Mouse (Mus musculus) midbrain, embryonic 15.5 days (tissue): ENCODE results near the gene Lrp2bp. TPM values are rescaled to one million over a fixed set of nuclear protein-coding genes. Genes with fewer than 3 reads are reported as not detected.

ENCODE experiments used
- ATAC-seq: fragments of 200-750 bp; cut with Nextera tagmentation; replicated peaks from 2 replicates; pipeline ENCODE4 v1.8.0; 2017; ENCODE audit warnings: moderate TSS enrichment
- H3K27ac ChIP-seq: fragments of 300-500 bp; sonication (generic); 2 replicates; pipeline ENCODE4 v1.5.1; 2015; ENCODE audit warnings: mild to moderate bottlenecking, inconsistent platforms
- H3K27me3 ChIP-seq: fragments of 300-500 bp; sonication (generic); replicated peaks from 2 replicates; pipeline ENCODE4 v1.6.1; 2015; ENCODE audit warnings: inconsistent platforms
- H3K36me3 ChIP-seq: fragments of 300-500 bp; sonication (generic); replicated peaks from 2 replicates; pipeline ENCODE4 v1.6.1; 2015; ENCODE audit warnings: inconsistent platforms
- H3K4me1 ChIP-seq: fragments of 300-500 bp; sonication (generic); 2 replicates; pipeline ENCODE4 v1.6.1; 2015; ENCODE audit warnings: inconsistent platforms
- H3K4me2 ChIP-seq: fragments of 300-500 bp; sonication (generic); 2 replicates; pipeline ENCODE4 v1.6.1; 2015; ENCODE audit warnings: inconsistent platforms, mild to moderate bottlenecking, moderate library complexity
- H3K4me3 ChIP-seq: fragments of 300-500 bp; sonication (generic); 2 replicates; pipeline ENCODE4 v1.5.1; 2015; ENCODE audit warnings: mild to moderate bottlenecking, inconsistent platforms
- H3K9ac ChIP-seq: fragments of 300-500 bp; sonication (generic); 2 replicates; pipeline ENCODE4 v1.6.1; 2015; ENCODE audit warnings: mild to moderate bottlenecking, inconsistent platforms
- H3K9me3 ChIP-seq: fragments of 300-500 bp; sonication (generic); 2 replicates; pipeline ENCODE4 v1.6.1; 2016; ENCODE audit warnings: inconsistent platforms
- WGBS: fragments of 180-500 bp; shearing (Covaris S2); methylation state at CpG from one replicate; pipeline ENCODE4 v1.1.7; 2015; ENCODE audit warnings: mixed read lengths; 5-methylcytosine and 5-hydroxymethylcytosine counted together
- polyA plus RNA-seq: library from polyadenylated mRNA; unstranded; fragments of >200 nt; fragmentation: Nextera tagmentation; extraction: Ambion mirVana; gene quantifications from 2 replicates; pipeline ENCODE4 v1.2.1, GENCODE M21; 2015

Lrp2bp gene
- polyA plus RNA-seq, 1 experiment from 2014 or later, result 0.66 TPM

GRCm38 (mm10) chr8:46040260-46040659 is 41.2 kb downstream of the Lrp2bp start:
- WGBS, result 59% methylated on average over 13 of the region's 13 CpGs
- peaks cover 14% of the 10 kb centered on the region; the same call in 1 of the 2 replicates for H3K36me3 ChIP-seq
- no peak overlapping the region for H3K4me2 ChIP-seq
- no peaks in the 10 kb centered on the region for H3K4me1 ChIP-seq
- no peaks in the 10 kb centered on the region for H3K9me3 ChIP-seq
- no peak overlapping the region for H3K27ac ChIP-seq
- H3K9ac ChIP-seq, result no peak overlapping the region
- H3K27me3 ChIP-seq, result no peaks in the 10 kb centered on the region
- no peak overlapping the region for H3K4me3 ChIP-seq
- ATAC-seq, result no peak

- no peaks in the 10 kb centered on the region for H3K9me3 ChIP-seq
- H3K4me2 ChIP-seq, result no peak overlapping the region
- H3K4me3 ChIP-seq, result no peak overlapping the region
- ATAC-seq, result no peak
- H3K9ac ChIP-seq, result no peak overlapping the region
- no peaks in the 10 kb centered on the region for H3K4me1 ChIP-seq
- no peaks in the 10 kb centered on the region for H3K27me3 ChIP-seq
- no peak overlapping the region for H3K27ac ChIP-seq
- 95% methylated on average over 5 of the region's 5 CpGs for WGBS
- no peaks in the 10 kb centered on the region for H3K36me3 ChIP-seq
Observed at GRCm38 (mm10) chr8:46072798-46073197, 73.7 kb downstream of the Lrp2bp start.

DNA sequence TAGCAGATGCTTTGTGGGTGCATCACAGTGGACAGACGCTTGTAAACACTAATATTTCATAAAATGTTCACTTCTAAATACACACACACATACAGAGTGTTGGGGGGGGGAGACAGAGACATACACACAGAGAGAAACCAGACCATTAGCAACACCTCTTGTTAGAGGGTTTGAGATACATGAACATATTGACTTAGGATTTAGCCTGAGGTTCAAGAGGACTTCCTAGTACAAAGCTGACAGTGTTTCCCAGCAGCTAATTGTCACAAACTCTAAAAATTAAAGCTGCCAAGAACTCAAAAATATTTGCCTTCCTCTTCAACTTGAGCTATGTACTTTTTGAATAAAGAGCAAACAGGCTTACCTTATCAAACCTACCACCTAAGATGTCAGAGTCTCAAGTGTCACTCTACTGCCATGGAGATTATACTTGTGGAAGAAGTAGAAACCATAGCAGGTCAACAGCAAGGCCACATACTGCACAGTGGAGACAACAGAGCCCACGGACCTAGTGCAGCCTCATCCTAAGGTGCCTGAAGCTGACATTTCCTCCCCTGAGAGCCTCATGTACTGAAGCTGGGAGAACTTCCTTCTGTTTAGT is 74.5 kb downstream of the Lrp2bp start:
- Histone ChIP-seq H3K27ac (no peak overlapping the region), H3K4me1 (no peaks in the 10 kb centered on the region), H3K9ac (no peak overlapping the region), H3K9me3 (no peaks in the 10 kb centered on the region), H3K36me3 (no peaks in the 10 kb centered on the region), H3K4me2 (no peak overlapping the region), H3K4me3 (no peak overlapping the region), H3K27me3 (no peaks in the 10 kb centered on the region)
- WGBS, result 95% methylated on average over 2 of the region's 2 CpGs
- no peak for ATAC-seq

GRCm38 (mm10) chr8:46075223-46075622 is 76.1 kb downstream of the Lrp2bp start:
- Histone ChIP-seq H3K4me2 (no peak overlapping the region), H3K27ac (no peak overlapping the region), H3K27me3 (no peaks in the 10 kb centered on the region), H3K9me3 (no peaks in the 10 kb centered on the region), H3K36me3 (0 out of 2 replicates have a peak, but pooled peaks cover 4% of the 10 kb centered on the region), H3K4me1 (no peaks in the 10 kb centered on the region), H3K4me3 (no peak overlapping the region), H3K9ac (no peak overlapping the region)
- WGBS, result 90% methylated on average over 5 of the region's 5 CpGs
- ATAC-seq, result no peak

DNA sequence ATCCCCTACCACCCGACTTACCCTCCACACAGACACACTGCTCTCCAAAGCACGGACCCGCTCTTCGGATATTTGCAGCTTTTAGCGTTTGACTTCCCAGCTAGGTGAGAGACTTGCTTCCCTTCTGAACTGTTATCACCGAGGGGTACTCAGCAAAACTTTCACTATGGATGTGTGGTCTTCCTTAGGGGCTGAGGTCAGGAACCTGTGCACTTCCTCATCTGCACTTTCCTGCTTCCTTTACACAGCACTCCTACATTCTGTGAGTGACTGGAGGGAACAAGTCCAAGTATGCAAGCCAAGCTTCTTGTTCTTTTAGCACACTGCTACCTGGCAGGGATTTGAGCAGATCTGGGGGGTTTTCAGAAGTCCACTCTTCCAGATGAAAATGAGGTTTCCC is 79.8 kb downstream of the Lrp2bp start:
- no peak for ATAC-seq
- Histone ChIP-seq H3K36me3 (0 out of 2 replicates have a peak, but pooled peaks cover 4% of the 10 kb centered on the region), H3K4me3 (no peak overlapping the region), H3K27me3 (no peaks in the 10 kb centered on the region), H3K4me1 (no peaks in the 10 kb centered on the region), H3K4me2 (no peak overlapping the region), H3K27ac (no peak overlapping the region), H3K9me3 (no peaks in the 10 kb centered on the region), H3K9ac (no peak overlapping the region)
- WGBS, result 91% methylated on average over 6 of the region's 6 CpGs

Other genes with a start within 250 kb of the Lrp2bp start
- gene Pdlim3, start 113.8 kb upstream of the Lrp2bp start, polyA plus RNA-seq, result 21.2 and 25.9 TPM in 2 replicates
- 0.12 and 0.29 TPM in 2 replicates for gene Ccdc110, start 64.7 kb upstream of the Lrp2bp start, polyA plus RNA-seq
- gene 1700029J07Rik, start 24.1 kb upstream of the Lrp2bp start, polyA plus RNA-seq, result 5.5 and 6.5 TPM in 2 replicates
- 56.0 and 64.0 TPM in 2 replicates for gene Ufsp2, start 23.8 kb upstream of the Lrp2bp start, polyA plus RNA-seq
- 39.7 and 45.3 TPM in 2 replicates for gene Ankrd37, start 6.4 kb downstream of the Lrp2bp start, polyA plus RNA-seq
- gene Cfap97, start 152.5 kb downstream of the Lrp2bp start, polyA plus RNA-seq, result 27.3 and 29.2 TPM in 2 replicates
- 9.9 and 10.5 TPM in 2 replicates for gene Snx25, start 152.9 kb downstream of the Lrp2bp start, polyA plus RNA-seq
- 811 and 847 TPM in 2 replicates for gene Slc25a4, start 212.0 kb downstream of the Lrp2bp start, polyA plus RNA-seq